Comparison of ENCODE assay signal across 9 mouse cellular contexts in the genomic region with DNA sequence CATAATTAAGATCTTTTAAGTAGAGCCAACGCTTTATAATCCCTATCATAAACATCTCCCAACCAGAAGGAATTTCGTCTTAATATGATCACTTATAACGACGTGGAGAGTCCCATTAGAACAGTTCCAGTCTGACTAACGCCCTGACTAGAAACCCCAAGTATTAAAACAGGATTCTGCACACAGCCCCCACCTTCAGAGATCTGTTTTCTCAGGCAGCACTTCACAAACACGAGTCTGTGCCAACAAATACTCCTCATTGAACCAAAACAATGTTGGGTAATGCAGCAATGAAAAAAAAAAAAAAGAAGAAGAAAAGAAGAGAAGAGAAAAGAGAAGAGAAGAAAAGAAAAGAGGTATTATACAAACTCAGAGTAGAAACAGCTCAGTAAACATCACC.
"Had no signal": no experiment of that assay in that cellular context is flagged by ENCODE, and none has a peak within 500 bp of the region (broad histone marks: within the 10 kb centered on the region; RNA-seq: fewer than 3 reads in every experiment).

No protein-coding gene starts in this region.

- DNase-seq: kidney, adult 2 months; kidney, postnatal 25 days; midbrain, embryonic 14.5 days; right cerebral cortex, postnatal 25 days had no signal

- H3K4me3 ChIP-seq: kidney, embryonic 15.5 days; left cerebral cortex, adult 2 months; midbrain, embryonic 10.5 days; neural tube, embryonic 13.5 days had no signal

- H3K27me3 ChIP-seq: kidney, embryonic 15.5 days; neural tube, embryonic 13.5 days had no signal

- H3K9ac ChIP-seq: kidney, embryonic 15.5 days; liver, embryonic 14.5 days; neural tube, embryonic 13.5 days had no signal

- H3K4me1 ChIP-seq: neural tube, embryonic 13.5 days had no signal

- H3K36me3 ChIP-seq: kidney, embryonic 15.5 days; midbrain, embryonic 10.5 days; neural tube, embryonic 13.5 days had no signal

- H3K4me2 ChIP-seq: kidney, embryonic 15.5 days; neural tube, embryonic 13.5 days had no signal

- H3K9me3 ChIP-seq: kidney, embryonic 15.5 days; neural tube, embryonic 13.5 days had no signal

- H3K27ac ChIP-seq: left cerebral cortex, adult 2 months; liver, embryonic 14.5 days; midbrain, embryonic 10.5 days; neural tube, embryonic 13.5 days had no signal
